Mouse (Mus musculus) intestine, embryonic 15.5 days (tissue): ENCODE measurements around the gene Vmn2r82. TPM values are rescaled to one million over a fixed set of nuclear protein-coding genes. Genes with fewer than 3 reads are reported as not detected.
"Not testable (repeated sequence)": the region's sequence is repeated elsewhere in the genome, so short reads cannot be mapped to it uniquely, and the experiment has no call there.

ENCODE experiments used
- ATAC-seq: fragments of 200-750 bp; cut with Nextera tagmentation; 2 replicates; pipeline ENCODE4 v1.8.0; 2017; ENCODE audit warnings: moderate TSS enrichment, moderate library complexity
- H3K27ac ChIP-seq: fragments of 300-500 bp; sonication (generic); 2 replicates; pipeline ENCODE4 v1.5.1; 2015; ENCODE audit warnings: mild to moderate bottlenecking, inconsistent platforms
- H3K27me3 ChIP-seq: fragments of 300-500 bp; sonication (generic); replicated peaks from 2 replicates; pipeline ENCODE4 v1.6.1; 2015; ENCODE audit warnings: inconsistent platforms
- H3K36me3 ChIP-seq: fragments of 300-500 bp; sonication (generic); 2 replicates; pipeline ENCODE4 v1.6.1; 2015; ENCODE audit warnings: inconsistent platforms
- H3K4me1 ChIP-seq: fragments of 300-500 bp; sonication (generic); replicated peaks from 2 replicates; pipeline ENCODE4 v1.6.1; 2015; ENCODE audit warnings: inconsistent platforms
- H3K4me2 ChIP-seq: fragments of 300-500 bp; sonication (generic); replicated peaks from 2 replicates; pipeline ENCODE4 v1.6.1; 2015; ENCODE audit warnings: mild to moderate bottlenecking, inconsistent platforms
- H3K4me3 ChIP-seq: fragments of 300-500 bp; sonication (generic); replicated peaks from 2 replicates; pipeline ENCODE4 v1.5.1; 2015; ENCODE audit warnings: inconsistent platforms
- H3K9ac ChIP-seq: fragments of 300-500 bp; sonication (generic); 2 replicates; pipeline ENCODE4 v1.6.1; 2015; ENCODE audit warnings: inconsistent platforms
- H3K9me3 ChIP-seq: fragments of 300-500 bp; sonication (generic); 2 replicates; pipeline ENCODE4 v1.6.1; 2016; ENCODE audit warnings: inconsistent platforms
- WGBS: fragments of 180-500 bp; shearing (Covaris S2); methylation state at CpG from one replicate; pipeline ENCODE4 v1.1.7; 2015; 5-methylcytosine and 5-hydroxymethylcytosine counted together
- polyA plus RNA-seq: library from polyadenylated mRNA; unstranded; fragments of >200 nt; fragmentation: Nextera tagmentation; extraction: Ambion mirVana; gene quantifications from 2 replicates; pipeline ENCODE4 v1.2.1, GENCODE M21; 2015

Vmn2r82 gene
- not detected in 2 replicates for polyA plus RNA-seq

DNA sequence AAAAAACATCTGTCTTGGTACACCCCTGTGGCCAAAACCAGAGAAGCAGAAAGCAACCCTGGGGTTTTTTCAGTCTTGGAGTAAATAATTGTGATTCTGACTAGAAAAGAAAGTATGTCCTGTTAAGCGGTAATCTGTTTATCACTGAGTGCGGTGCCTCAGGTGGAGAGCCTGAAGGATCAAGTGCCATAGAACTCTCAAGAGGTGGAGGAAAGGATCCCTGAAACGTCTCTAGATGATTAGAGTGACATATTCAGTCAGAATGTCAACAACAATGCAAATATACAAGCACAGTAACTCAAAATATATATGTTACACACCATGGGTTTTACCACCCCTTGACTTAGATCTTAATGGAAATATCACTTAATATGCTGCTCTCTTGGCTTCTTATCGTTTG is at the start of gene Vmn2r82:
TSS of gene Vmn2r82 (plus strand) at position 301 of the 400 bp plus-strand sequence.
- H3K27ac ChIP-seq, H3K27me3 ChIP-seq, H3K4me2 ChIP-seq, H3K4me1 ChIP-seq, H3K9me3 ChIP-seq, ATAC-seq, H3K4me3 ChIP-seq, H3K36me3 ChIP-seq, H3K9ac ChIP-seq: not testable (repeated sequence)
- WGBS: 78% methylated on average over 4 of the region's 4 CpGs

DNA sequence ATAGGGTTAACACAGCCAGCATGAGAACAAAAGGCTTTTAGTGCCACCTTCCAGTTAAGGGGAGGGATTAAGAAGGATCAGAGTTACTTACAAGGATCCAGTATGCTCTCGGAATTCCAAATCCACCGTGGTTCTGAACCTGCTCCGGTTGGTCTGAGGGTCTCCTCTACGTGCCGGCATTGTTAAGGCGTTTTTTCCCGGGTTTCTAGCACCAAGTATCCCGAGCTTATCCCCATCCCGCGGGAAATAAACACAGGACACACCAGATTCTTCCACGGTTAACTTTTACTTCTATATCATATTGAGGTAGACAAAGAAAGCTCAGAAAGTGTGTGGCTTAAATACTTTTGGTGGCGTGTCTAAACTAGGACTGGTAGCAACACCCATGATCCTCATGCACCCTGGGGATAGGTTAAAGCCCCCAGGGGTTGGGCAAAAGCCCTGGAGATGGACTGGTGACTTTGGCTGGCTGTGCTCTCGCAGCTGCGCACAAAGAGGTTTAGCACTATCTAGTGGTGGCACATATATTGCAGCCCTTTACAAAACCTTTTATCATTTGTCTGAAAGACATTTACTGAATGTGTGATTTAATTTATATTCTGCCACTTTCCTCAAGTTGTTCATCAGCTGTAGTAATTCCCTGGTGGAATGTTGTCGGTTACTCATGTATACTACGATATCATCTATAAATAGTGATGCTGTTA is 34.1 kb upstream of the Vmn2r82 start:
- not testable (repeated sequence) for H3K27ac ChIP-seq, H3K4me1 ChIP-seq
- ATAC-seq: 0 out of 2 replicates have a peak, but pooled peaks have one; percentile 45

DNA sequence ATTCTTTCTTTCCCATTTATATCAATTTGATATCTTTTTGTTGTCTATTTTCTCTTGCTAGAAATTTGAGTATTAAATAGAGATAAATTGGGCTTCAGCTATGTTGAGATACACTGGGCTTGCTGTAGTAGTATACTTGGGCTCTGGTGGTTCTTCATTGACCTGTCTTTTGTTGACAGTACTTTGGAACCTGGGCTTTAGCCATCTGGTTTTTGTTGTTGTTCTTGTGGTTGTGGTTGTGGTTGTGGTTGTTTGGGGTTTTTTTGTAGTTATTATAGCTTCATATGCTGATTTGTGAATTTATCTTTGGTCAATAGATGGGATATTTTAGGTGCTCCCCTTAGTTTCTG is 33.6 kb upstream of the Vmn2r82 start:
- no peak for ATAC-seq

More for the DNA sequence above, 34.1 kb upstream of the Vmn2r82 start:
- not testable (repeated sequence) for H3K9me3 ChIP-seq, H3K9ac ChIP-seq, H3K27me3 ChIP-seq, H3K36me3 ChIP-seq
- Histone ChIP-seq H3K4me3 (peak overlapping the region; percentile 31), H3K4me2 (peak overlapping the region; percentile 48)
- 5% methylated on average over 16 of the region's 16 CpGs for WGBS

DNA sequence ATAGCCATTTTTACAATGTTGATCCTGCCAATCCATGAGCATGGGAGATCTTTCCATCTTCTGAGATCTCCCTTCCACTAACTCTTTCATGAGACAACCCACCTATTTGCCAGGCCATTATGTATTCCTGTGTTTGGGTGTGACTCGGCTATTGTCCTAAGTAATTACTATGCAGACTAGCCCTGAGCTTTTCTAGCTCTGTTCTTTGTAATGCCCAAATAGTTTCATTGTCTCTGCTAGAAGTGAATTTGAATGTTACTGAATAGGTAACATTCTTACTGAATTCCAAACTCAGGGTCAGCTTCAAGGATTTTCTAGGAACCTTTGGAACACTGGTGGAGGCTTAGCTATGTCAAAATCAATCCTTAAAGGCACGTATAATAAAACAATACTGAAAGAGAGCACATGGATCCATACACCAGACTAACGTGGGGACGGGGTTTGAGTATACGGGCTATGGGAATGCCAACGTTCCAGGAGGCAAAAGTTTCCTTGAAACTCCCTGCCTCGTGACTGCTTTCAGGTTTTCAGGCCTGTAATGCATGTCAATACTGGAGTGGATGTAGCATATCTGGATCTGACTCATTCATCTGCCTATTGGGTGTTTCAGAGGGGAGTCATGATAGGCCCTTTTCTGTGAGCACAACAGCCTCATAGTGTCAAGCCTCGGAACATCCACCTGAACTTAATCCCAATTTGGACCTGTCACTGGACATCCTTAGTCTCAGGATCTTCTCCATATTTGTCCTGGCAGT is 43.8 kb downstream of the Vmn2r82 start:
- H3K27me3 ChIP-seq, H3K4me3 ChIP-seq, H3K4me2 ChIP-seq, H3K27ac ChIP-seq, H3K4me1 ChIP-seq, H3K36me3 ChIP-seq, H3K9me3 ChIP-seq, H3K9ac ChIP-seq, ATAC-seq: not testable (repeated sequence)
- WGBS: 86% methylated on average over 8 of the region's 8 CpGs

More for the DNA sequence above, 33.6 kb upstream of the Vmn2r82 start:
- Histone ChIP-seq H3K27ac (no peak overlapping the region), H3K9ac (no peak overlapping the region), H3K4me2 (no peak overlapping the region), H3K36me3 (no peaks in the 10 kb centered on the region), H3K27me3 (no peaks in the 10 kb centered on the region), H3K4me3 (no peak overlapping the region), H3K4me1 (no peaks in the 10 kb centered on the region), H3K9me3 (no peaks in the 10 kb centered on the region)

DNA sequence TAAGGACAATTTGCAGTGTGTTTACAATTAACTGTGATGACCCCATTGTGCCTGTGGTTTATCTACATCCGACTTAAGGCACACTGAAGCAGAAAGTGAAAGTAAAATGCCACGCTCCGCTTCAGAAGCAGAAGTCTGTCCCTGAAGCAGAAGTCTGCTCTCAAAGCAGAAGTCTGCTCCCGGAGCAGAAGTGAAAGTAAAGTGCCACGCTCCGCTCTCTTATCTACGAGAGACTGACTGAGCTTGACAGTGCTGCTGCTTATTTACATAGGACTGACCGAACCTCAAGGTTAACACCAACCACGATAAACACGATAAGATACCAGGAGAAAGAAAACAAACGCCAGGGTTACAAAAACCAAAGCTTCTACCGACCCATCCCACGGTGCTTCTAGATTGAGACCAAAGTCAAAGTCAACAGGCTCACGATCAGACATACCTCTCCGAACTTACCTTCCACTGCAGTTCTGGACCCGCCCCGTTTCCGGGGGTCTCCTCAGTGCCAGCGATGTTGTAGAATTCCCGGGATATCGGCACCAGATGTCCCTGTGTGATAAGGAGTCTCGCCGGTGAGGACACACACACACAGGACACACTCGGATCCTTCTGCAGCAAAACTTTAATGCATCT is 60.9 kb downstream of the Vmn2r82 start:
- H3K4me3 ChIP-seq: no peak overlapping the region

DNA sequence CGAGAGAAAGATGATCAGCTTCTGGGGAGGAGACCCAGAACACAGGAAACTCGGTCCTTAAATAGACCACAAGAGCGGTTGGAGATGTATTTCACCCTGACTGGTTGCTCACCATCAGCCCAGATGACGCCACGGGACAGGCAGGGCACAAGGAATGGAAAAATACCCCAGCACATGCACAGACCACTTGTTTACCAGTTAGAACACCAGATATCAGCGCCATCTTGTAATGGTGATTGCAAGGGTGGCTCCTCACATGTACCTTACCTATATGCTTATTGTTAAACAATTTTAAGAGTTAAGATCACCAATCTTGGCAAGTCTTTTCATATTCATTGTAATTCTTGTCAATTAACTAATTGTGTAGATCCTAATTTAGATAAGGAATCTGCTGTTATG is 61.5 kb downstream of the Vmn2r82 start:
- ATAC-seq, H3K36me3 ChIP-seq, H3K4me2 ChIP-seq, H3K4me3 ChIP-seq, H3K4me1 ChIP-seq, H3K9ac ChIP-seq, H3K27me3 ChIP-seq, H3K27ac ChIP-seq, H3K9me3 ChIP-seq: not testable (repeated sequence)
- WGBS: 88% methylated on average over 6 of the region's 6 CpGs

More for the DNA sequence above, 60.9 kb downstream of the Vmn2r82 start:
- Histone ChIP-seq H3K4me1 (no peaks in the 10 kb centered on the region), H3K27ac (no peak overlapping the region), H3K27me3 (no peaks in the 10 kb centered on the region), H3K9me3 (no peaks in the 10 kb centered on the region), H3K4me2 (no peak overlapping the region), H3K9ac (no peak overlapping the region), H3K36me3 (no peaks in the 10 kb centered on the region)
- 76% methylated on average over 24 of the region's 24 CpGs for whole genome bisulfite sequencing
- no peak for ATAC-seq

DNA sequence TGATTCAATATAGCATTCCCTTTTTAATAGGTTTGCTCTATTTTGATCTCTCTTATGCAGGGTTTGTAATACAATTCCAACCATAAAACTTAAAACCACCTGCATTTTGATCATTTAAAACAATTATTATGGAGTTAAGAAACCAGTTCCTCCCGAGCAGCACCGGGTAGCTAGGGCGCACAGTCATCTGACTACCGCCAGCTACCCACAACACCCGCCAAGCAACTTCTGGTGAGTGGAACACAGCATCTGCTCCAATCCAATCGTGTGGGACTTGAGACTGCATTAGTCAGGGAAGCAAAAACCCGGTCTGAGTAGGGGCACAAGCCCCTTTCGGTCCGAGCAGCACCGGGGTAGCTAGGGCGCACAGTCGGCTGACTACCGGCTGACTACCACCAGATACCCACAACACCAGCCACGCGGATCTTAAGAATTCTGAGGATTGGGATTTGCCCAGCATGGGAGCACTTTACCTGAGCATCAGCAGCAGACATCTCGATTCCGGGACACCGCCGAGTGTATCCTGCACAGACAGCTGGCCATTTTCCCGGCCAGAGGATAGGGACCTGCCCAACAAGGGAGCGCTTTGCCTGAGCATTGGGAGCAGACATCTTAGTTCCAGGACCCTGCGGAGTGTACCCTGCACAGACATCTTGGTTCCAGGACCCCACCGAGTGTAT is 79.0 kb downstream of the Vmn2r82 start:
- H3K4me2 ChIP-seq, ATAC-seq, H3K4me1 ChIP-seq, H3K9ac ChIP-seq, H3K27me3 ChIP-seq, H3K36me3 ChIP-seq, H3K27ac ChIP-seq, H3K4me3 ChIP-seq, H3K9me3 ChIP-seq: not testable (repeated sequence)
- WGBS: 82% methylated on average over 23 of the region's 23 CpGs

Other genes with a start within 250 kb of the Vmn2r82 start
- gene Vmn2r80, start 207.8 kb upstream of the Vmn2r82 start, polyA plus RNA-seq: not detected in 2 replicates
- gene Vmn2r81, start 108.8 kb upstream of the Vmn2r82 start, polyA plus RNA-seq: not detected in 2 replicates
- gene Vmn2r83, start 112.2 kb downstream of the Vmn2r82 start, polyA plus RNA-seq: not detected in 2 replicates
- 106 and 121 TPM in 2 replicates for gene Plpp2, start 177.3 kb downstream of the Vmn2r82 start, polyA plus RNA-seq
- gene Mier2, start 198.7 kb downstream of the Vmn2r82 start, polyA plus RNA-seq: 40.5 and 44.3 TPM in 2 replicates
- not detected in 2 replicates for gene Theg, start 230.8 kb downstream of the Vmn2r82 start, polyA plus RNA-seq